In the genomic region with DNA sequence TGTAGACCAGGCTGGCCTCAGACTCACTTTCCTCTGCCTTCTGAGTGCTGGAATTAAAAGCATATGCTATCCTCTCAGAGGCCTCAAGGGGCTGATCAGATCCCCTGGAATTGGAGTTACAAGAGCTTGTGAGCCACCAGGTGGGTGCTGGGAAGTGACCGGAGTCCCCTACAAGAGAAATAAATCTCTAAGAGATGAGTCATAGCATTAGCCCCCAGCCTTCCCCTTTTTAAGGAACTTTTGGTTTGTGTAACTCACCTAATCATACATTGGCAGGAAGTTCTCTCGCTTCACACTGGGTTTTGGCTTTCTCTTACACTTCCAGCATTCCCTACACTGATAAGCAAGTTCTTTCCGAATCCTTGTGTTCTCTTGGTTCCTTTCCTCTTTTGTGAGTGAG, we compare ENCODE assay signal across 26 mouse cellular contexts. TPM values are rescaled to one million over a fixed set of nuclear protein-coding genes. Genes with fewer than 3 reads are reported as not detected.
DNase-seq lines count a peak whose midpoint lies in the region; ATAC-seq and TF ChIP-seq lines count a peak whose summit lies in the region.
"Had no signal": no experiment of that assay in that cellular context is flagged by ENCODE, and none has a peak within 500 bp of the region (broad histone marks: within the 10 kb centered on the region; RNA-seq: fewer than 3 reads in every experiment).

No protein-coding gene starts in this region.

- H3K9me3 ChIP-seq in heart, embryonic 13.5 days: no peaks in the 10 kb centered on the region
- no peaks in the 10 kb centered on the region for H3K9me3 ChIP-seq in E14TG2a.4 (ENCODE audit: low read length)
- H3K9me3 ChIP-seq in forebrain, embryonic 12.5 days: no peaks in the 10 kb centered on the region
- H3K9me3 ChIP-seq: embryonic facial prominence, embryonic 15.5 days; forebrain, embryonic 15.5 days; liver, embryonic 13.5 days; lung, embryonic 15.5 days had no signal

- peaks cover 63% of the 10 kb centered on the region for H3K4me1 ChIP-seq in heart, embryonic 13.5 days
- H3K4me1 ChIP-seq in E14TG2a.4 (replicated peaks; ENCODE audit: low read depth, low read length): peaks cover 8% of the 10 kb centered on the region
- H3K4me1 ChIP-seq in forebrain, embryonic 12.5 days: no peaks in the 10 kb centered on the region
- H3K4me1 ChIP-seq: embryonic facial prominence, embryonic 15.5 days; forebrain, embryonic 15.5 days; liver, embryonic 13.5 days; lung, embryonic 15.5 days had no signal

- H3K27me3 ChIP-seq in heart, embryonic 13.5 days (replicated peaks): no peaks in the 10 kb centered on the region
- H3K27me3 ChIP-seq in E14TG2a.4 (ENCODE audit: insufficient read depth, low read length): peaks cover 37% of the 10 kb centered on the region
- no peaks in the 10 kb centered on the region for H3K27me3 ChIP-seq in forebrain, embryonic 12.5 days
- H3K27me3 ChIP-seq: embryonic facial prominence, embryonic 15.5 days; forebrain, embryonic 15.5 days; lung, embryonic 15.5 days had no signal

- 46% methylated on average over 3 of the region's 3 CpGs for WGBS in heart, embryonic 13.5 days
- 90% methylated on average over 3 of the region's 3 CpGs for WGBS in forebrain, embryonic 12.5 days

- no peak for DNase-seq in heart, adult 9 months (ENCODE audit: low spot score in 2 of 2)
- DNase-seq in 416B (ENCODE audit: low read depth): peak; percentile 58
- no peak for DNase-seq in embryo, embryonic 9.5 days (ENCODE audit: extremely low spot score)
- no peak for DNase-seq in retina, embryonic 14.5 days (ENCODE audit: low spot score)
- DNase-seq: adrenal gland, adult 8-10 months; cerebellum, adult 2 months; cerebellum, postnatal 36 days; kidney, adult 18-20 months; kidney, postnatal 4 days; liver, embryonic 13.5 days; right cerebral cortex, postnatal 14 days; spleen, adult 18-20 months; thymus, postnatal 14 days had no signal

- no peak for ATAC-seq in heart, embryonic 13.5 days (ENCODE audit: extremely low read depth, insufficient number of reproducible peaks, low FRiP score, low TSS enrichment)
- ATAC-seq in granulocyte monocyte progenitor cell, adult 5-6 weeks (replicated peaks; ENCODE audit: poor library complexity, severe bottlenecking): peak; percentile 57
- ATAC-seq in forebrain, embryonic 12.5 days (ENCODE audit: low FRiP score): no peak
- ATAC-seq: activated CD4-positive, CD25-positive, alpha-beta regulatory T cell, adult 4 months; forebrain, embryonic 15.5 days; inflammation-experienced regulatory T-cells, adult 6 months had no signal

- TF ChIP-seq CTCF in E14TG2a.4 (conservative IDR thresholded peaks at IDR 0.05; ENCODE audit: low read length): no peak

- peak overlapping the region; percentile 59 for H3K27ac ChIP-seq in heart, embryonic 13.5 days (replicated peaks)
- no peak overlapping the region for H3K27ac ChIP-seq in forebrain, embryonic 12.5 days
- H3K27ac ChIP-seq: embryonic facial prominence, embryonic 15.5 days; forebrain, embryonic 15.5 days; hindbrain, embryonic 14.5 days; liver, embryonic 13.5 days; lung, embryonic 15.5 days; macrophage had no signal

- H3K4me2 ChIP-seq in heart, embryonic 13.5 days: no peak overlapping the region
- H3K4me2 ChIP-seq in forebrain, embryonic 12.5 days: no peak overlapping the region
- H3K4me2 ChIP-seq: embryonic facial prominence, embryonic 15.5 days; forebrain, embryonic 15.5 days; hindbrain, embryonic 14.5 days; liver, embryonic 13.5 days; lung, embryonic 15.5 days; midbrain, embryonic 11.5 days had no signal

- peak overlapping the region; percentile 12; the same call in 1 of the 2 replicates for H3K9ac ChIP-seq in heart, embryonic 13.5 days
- H3K9ac ChIP-seq in forebrain, embryonic 12.5 days: no peak overlapping the region
- H3K9ac ChIP-seq: embryonic facial prominence, embryonic 15.5 days; forebrain, embryonic 15.5 days; hindbrain, embryonic 14.5 days; liver, embryonic 13.5 days; lung, embryonic 15.5 days had no signal

- no peak overlapping the region for H3K4me3 ChIP-seq in heart, embryonic 13.5 days
- 0 out of 2 replicates have a peak overlapping the region, but pooled peaks have one; percentile 3 for H3K4me3 ChIP-seq in E14TG2a.4 (replicated peaks; ENCODE audit: low read length)
- no peak overlapping the region for H3K4me3 ChIP-seq in forebrain, embryonic 12.5 days (replicated peaks)
- H3K4me3 ChIP-seq: embryonic facial prominence, embryonic 15.5 days; forebrain, embryonic 15.5 days; liver, embryonic 13.5 days; lung, embryonic 15.5 days had no signal

- H3K36me3 ChIP-seq in heart, embryonic 13.5 days: peaks cover 100% of the 10 kb centered on the region
- H3K36me3 ChIP-seq in E14TG2a.4 (ENCODE audit: insufficient read depth, low read length): no peaks in the 10 kb centered on the region
- H3K36me3 ChIP-seq in forebrain, embryonic 12.5 days (replicated peaks): peaks cover 1% of the 10 kb centered on the region; the same call in 1 of the 2 replicates
- H3K36me3 ChIP-seq: embryonic facial prominence, embryonic 15.5 days; forebrain, embryonic 15.5 days; liver, embryonic 13.5 days; lung, embryonic 15.5 days had no signal

RNA-seq across cellular contexts. Expression of a gene that starts 14.1 kb away (rescaled TPM):
- 806 and 882 TPM in 2 replicates for polyA plus RNA-seq in heart, embryonic 13.5 days (2015; fragmentation: Nextera tagmentation; extraction: Ambion mirVana)
- total RNA-seq in granulocyte monocyte progenitor cell, adult 5-6 weeks (2014; fragmentation: Nextera tagmentation): 1.5 TPM in 1 of 2 replicates, not detected in the other
- 0.62 TPM in 1 of 2 replicates, not detected in the other for total RNA-seq in granulocyte monocyte progenitor cell, adult 5-6 weeks (2017)
- 0.14 and 0.19 TPM in 2 replicates for polyA plus RNA-seq in forebrain, embryonic 12.5 days (2016; fragmentation: Nextera tagmentation; extraction: Ambion mirVana)
- total RNA-seq: midbrain, postnatal 0 days had no signal
- polyA plus RNA-seq: activated CD4-positive, CD25-positive, alpha-beta regulatory T cell, adult 4 months; forebrain, embryonic 15.5 days; hindbrain, embryonic 14.5 days; inflammation-experienced regulatory T-cells, adult 6 months; midbrain, embryonic 11.5 days; midbrain, postnatal 0 days had no signal

RNA-seq across cellular contexts. Expression of a gene that starts 49.8 kb away (rescaled TPM):
- polyA plus RNA-seq in heart, embryonic 13.5 days (2015; fragmentation: Nextera tagmentation; extraction: Ambion mirVana): 3.5 and 3.9 TPM in 2 replicates
- total RNA-seq in granulocyte monocyte progenitor cell, adult 5-6 weeks (2014; fragmentation: Nextera tagmentation): 208 and 244 TPM in 2 replicates
- total RNA-seq in granulocyte monocyte progenitor cell, adult 5-6 weeks (2017): 114 and 139 TPM in 2 replicates
- polyA plus RNA-seq in forebrain, embryonic 12.5 days (2016; fragmentation: Nextera tagmentation; extraction: Ambion mirVana): 1.7 and 2.7 TPM in 2 replicates
- polyA plus RNA-seq: activated CD4-positive, CD25-positive, alpha-beta regulatory T cell, adult 4 months had no signal

RNA-seq across cellular contexts. Expression of a gene that starts 51.6 kb away (rescaled TPM):
- 5.1 and 5.9 TPM in 2 replicates for polyA plus RNA-seq in heart, embryonic 13.5 days (2015; fragmentation: Nextera tagmentation; extraction: Ambion mirVana)
- total RNA-seq in granulocyte monocyte progenitor cell, adult 5-6 weeks (2014; fragmentation: Nextera tagmentation): 49.5 and 64.6 TPM in 2 replicates
- total RNA-seq in granulocyte monocyte progenitor cell, adult 5-6 weeks (2017): 21.3 and 26.5 TPM in 2 replicates
- 39.1 and 41.2 TPM in 2 replicates for polyA plus RNA-seq in forebrain, embryonic 12.5 days (2016; fragmentation: Nextera tagmentation; extraction: Ambion mirVana)

Comparison
In these comparisons a context has a peak if more than half of its experiments do, and no peak if none do; other contexts are left out.
1. RNA of a gene that starts 14.1 kb away (polyA plus RNA-seq): 806 to 882 TPM in heart, embryonic 13.5 days; 0.14 to 0.19 TPM in forebrain, embryonic 12.5 days; every median in the first group is over 100 times any median in the second.